30 mouse cellular contexts compared by ENCODE assay signal in genomic region chr9:13311094-13311493, GRCm38 (mm10). TPM values are rescaled to one million over a fixed set of nuclear protein-coding genes. Genes with fewer than 3 reads are reported as not detected.
DNase-seq lines count a peak whose midpoint lies in the region; ATAC-seq lines count a peak whose summit lies in the region.
"Had no signal": no experiment of that assay in that cellular context is flagged by ENCODE, and none has a peak within 500 bp of the region (broad histone marks: within the 10 kb centered on the region; RNA-seq: fewer than 3 reads in every experiment).

No protein-coding gene starts in this region.

- no peaks in the 10 kb centered on the region for H3K27me3 ChIP-seq in hindbrain, embryonic 10.5 days (ENCODE audit: insufficient read depth, poor library complexity, severe bottlenecking)
- H3K27me3 ChIP-seq in hindbrain, embryonic 16.5 days (replicated peaks; ENCODE audit: control insufficient read depth, insufficient read depth, low read length): no peaks in the 10 kb centered on the region
- H3K27me3 ChIP-seq: CH12.LX; embryonic facial prominence, embryonic 12.5 days; forebrain, embryonic 15.5 days; heart, embryonic 15.5 days; hindbrain, embryonic 15.5 days; liver, embryonic 12.5 days; midbrain, embryonic 15.5 days had no signal

- no peak for DNase-seq in hindbrain, embryonic 10.5 days (ENCODE audit: low spot score)
- DNase-seq in CD4-positive, CD25-positive, alpha-beta regulatory T cell, adult 2 months (ENCODE audit: low read depth, low spot score): peak; percentile 16
- DNase-seq in adrenal gland, postnatal 25 days: no peak
- DNase-seq in lung, postnatal 4 days: no peak
- DNase-seq: adrenal gland, postnatal 10 days; cerebellum, adult 11 months; cerebellum, adult 9-10 months; cerebellum, postnatal 36 days; embryo, embryonic 11 days; gastrocnemius, postnatal 36 days; heart, postnatal 36 days; kidney, adult 8-10 months; kidney, postnatal 14 days; left cerebral cortex, postnatal 4 days; liver, postnatal 0 days; lung, postnatal 36 days; right cerebral cortex, adult 18-20 months; spleen, adult 18-20 months; thymus, postnatal 4 days had no signal

- no peaks in the 10 kb centered on the region for H3K9me3 ChIP-seq in hindbrain, embryonic 10.5 days
- H3K9me3 ChIP-seq in hindbrain, embryonic 16.5 days (ENCODE audit: control insufficient read depth, low read length): no peaks in the 10 kb centered on the region
- H3K9me3 ChIP-seq: embryonic facial prominence, embryonic 12.5 days; forebrain, embryonic 15.5 days; heart, embryonic 15.5 days; hindbrain, embryonic 15.5 days; liver, embryonic 12.5 days; midbrain, embryonic 15.5 days had no signal

- H3K4me1 ChIP-seq in hindbrain, embryonic 10.5 days (replicated peaks): peaks cover 64% of the 10 kb centered on the region
- peaks cover 20% of the 10 kb centered on the region for H3K4me1 ChIP-seq in hindbrain, embryonic 16.5 days (ENCODE audit: control insufficient read depth, insufficient read depth, low read depth, low read length)

- peak overlapping the region; percentile 72; the same call in 1 of the 2 replicates for H3K27ac ChIP-seq in hindbrain, embryonic 10.5 days
- no peak overlapping the region for H3K27ac ChIP-seq in hindbrain, embryonic 16.5 days (ENCODE audit: low read depth, low read length)
- H3K27ac ChIP-seq: embryonic facial prominence, embryonic 12.5 days; forebrain, embryonic 15.5 days; heart, embryonic 15.5 days; left cerebral cortex, adult 2 months; liver, embryonic 12.5 days had no signal

- no peak overlapping the region for H3K4me3 ChIP-seq in hindbrain, embryonic 10.5 days
- H3K4me3 ChIP-seq in hindbrain, embryonic 16.5 days (ENCODE audit: low read length): no peak overlapping the region
- H3K4me3 ChIP-seq: embryonic facial prominence, embryonic 12.5 days; forebrain, embryonic 15.5 days; heart, embryonic 15.5 days; hindbrain, embryonic 15.5 days; left cerebral cortex, adult 2 months; liver, embryonic 12.5 days; midbrain, embryonic 15.5 days had no signal

- no peak for ATAC-seq in hindbrain, embryonic 16.5 days
- ATAC-seq in common myeloid progenitor, adult 5-6 weeks (replicated peaks; ENCODE audit: low read depth, poor library complexity, severe bottlenecking): peak; percentile 85
- ATAC-seq in neutrophil, adult 5-6 weeks (ENCODE audit: extremely low read depth, insufficient number of reproducible peaks, low FRiP score, poor library complexity, severe bottlenecking): peak; percentile 30; the same call in 1 of the 2 replicates
- ATAC-seq: forebrain, embryonic 15.5 days; liver, embryonic 12.5 days; liver, postnatal 0 days had no signal

- no peak overlapping the region for H3K4me2 ChIP-seq in hindbrain, embryonic 16.5 days (ENCODE audit: low read length)
- H3K4me2 ChIP-seq: embryonic facial prominence, embryonic 12.5 days; forebrain, embryonic 15.5 days; heart, embryonic 15.5 days; hindbrain, embryonic 15.5 days; liver, embryonic 12.5 days; midbrain, embryonic 15.5 days had no signal

- no peaks in the 10 kb centered on the region for H3K36me3 ChIP-seq in hindbrain, embryonic 10.5 days
- H3K36me3 ChIP-seq in hindbrain, embryonic 16.5 days (ENCODE audit: control insufficient read depth, insufficient read depth, low read length): no peaks in the 10 kb centered on the region
- H3K36me3 ChIP-seq: embryonic facial prominence, embryonic 12.5 days; forebrain, embryonic 15.5 days; heart, embryonic 15.5 days; hindbrain, embryonic 15.5 days; liver, embryonic 12.5 days; midbrain, embryonic 15.5 days had no signal

- no peak overlapping the region for H3K9ac ChIP-seq in hindbrain, embryonic 16.5 days (ENCODE audit: low read depth, low read length)
- H3K9ac ChIP-seq: embryonic facial prominence, embryonic 12.5 days; forebrain, embryonic 15.5 days; heart, embryonic 15.5 days; hindbrain, embryonic 15.5 days; liver, embryonic 12.5 days; liver, postnatal 0 days; midbrain, embryonic 15.5 days had no signal

- 43% methylated on average over 2 of the region's 2 CpGs for WGBS in hindbrain, embryonic 10.5 days
- WGBS in hindbrain, embryonic 16.5 days: 18% methylated on average over 2 of the region's 2 CpGs

RNA-seq across cellular contexts. Expression of gene Maml2, which starts 13.3 kb away (rescaled TPM):
- 10.0 and 10.2 TPM in 2 replicates for polyA plus RNA-seq in hindbrain, embryonic 10.5 days (2016; fragmentation: Nextera tagmentation; extraction: Ambion mirVana)
- polyA plus RNA-seq in hindbrain, embryonic 16.5 days (2015; fragmentation: Nextera tagmentation; extraction: Ambion mirVana): 10.8 and 11.5 TPM in 2 replicates
- total RNA-seq in common myeloid progenitor, adult 5-6 weeks (2017): 2.0 and 3.0 TPM in 2 replicates
- total RNA-seq in neutrophil, adult 5-6 weeks (2017): 16.0 and 17.7 TPM in 2 replicates
- 4.9 and 8.3 TPM in 2 replicates for total RNA-seq in adrenal gland, postnatal 25 days (2021)
